Mouse (Mus musculus) heart, embryonic 12.5 days (tissue): ENCODE measurements at regions not wholly inside any gene's neighbourhood (a gene's known extent, or its start where the extent isn't known, plus 50 kb on each side); places are given as distances from the start of the nearest gene placed in this dataset.

Experiments
- ATAC-seq: fragments of 200-750 bp; cut with Nextera tagmentation; 2 replicates; pipeline ENCODE4 v1.8.0; 2017; ENCODE audit warnings: moderate TSS enrichment, moderate library complexity; ENCODE audit not compliant: insufficient number of reproducible peaks, low FRiP score
- H3K27ac ChIP-seq: fragments of 300-500 bp; sonication (generic); 2 replicates; pipeline ENCODE4 v1.5.1; 2016; ENCODE audit warnings: mild to moderate bottlenecking, moderate library complexity; ENCODE audit not compliant: poor library complexity, severe bottlenecking
- H3K27me3 ChIP-seq: fragments of 300-500 bp; sonication (generic); replicated peaks from 2 replicates; pipeline ENCODE4 v1.6.1; 2016; ENCODE audit warnings: mild to moderate bottlenecking, moderate library complexity
- H3K36me3 ChIP-seq: fragments of 300-500 bp; sonication (generic); 2 replicates; pipeline ENCODE4 v1.6.1; 2016; ENCODE audit warnings: mild to moderate bottlenecking, moderate library complexity
- H3K4me1 ChIP-seq: fragments of 300-500 bp; sonication (generic); replicated peaks from 2 replicates; pipeline ENCODE4 v1.6.1; 2016; ENCODE audit warnings: mild to moderate bottlenecking
- H3K4me2 ChIP-seq: fragments of 300-500 bp; sonication (generic); 2 replicates; pipeline ENCODE4 v1.6.1; 2016; ENCODE audit warnings: mild to moderate bottlenecking, moderate library complexity
- H3K4me3 ChIP-seq: fragments of 300-500 bp; sonication (generic); 2 replicates; pipeline ENCODE4 v1.5.1; 2016; ENCODE audit warnings: mild to moderate bottlenecking
- H3K9ac ChIP-seq: fragments of 300-500 bp; sonication (generic); 2 replicates; pipeline ENCODE4 v1.6.1; 2016; ENCODE audit warnings: mild to moderate bottlenecking, moderate library complexity
- H3K9me3 ChIP-seq: fragments of 300-500 bp; sonication (generic); replicated peaks from 2 replicates; pipeline ENCODE4 v1.6.1; 2016; ENCODE audit warnings: mild to moderate bottlenecking, moderate library complexity
- WGBS: fragments of 180-500 bp; shearing (Covaris S2); methylation state at CpG from one replicate; pipeline ENCODE4 v1.1.7; 2016; 5-methylcytosine and 5-hydroxymethylcytosine counted together

GRCm38 (mm10) chr14:25109691-25110090, 349.3 kb upstream of the Zmiz1 start:
- Histone ChIP-seq H3K9ac (no peak overlapping the region), H3K4me1 (peaks cover 33% of the 10 kb centered on the region), H3K4me2 (no peak overlapping the region), H3K27me3 (no peaks in the 10 kb centered on the region), H3K9me3 (no peaks in the 10 kb centered on the region), H3K36me3 (no peaks in the 10 kb centered on the region), H3K27ac (no peak overlapping the region), H3K4me3 (no peak overlapping the region)
- no peak for ATAC-seq
- 22% methylated on average over 1 of the region's 1 CpGs for WGBS

GRCm38 (mm10) chr14:25112832-25113231, 346.2 kb upstream of the Zmiz1 start:
- H3K4me1 ChIP-seq = peaks cover 29% of the 10 kb centered on the region
- H3K4me3 ChIP-seq = no peak overlapping the region
- H3K4me2 ChIP-seq = no peak overlapping the region
- no peak for ATAC-seq
- no peaks in the 10 kb centered on the region; the same call in 1 of the 2 replicates for H3K9me3 ChIP-seq
- no peak overlapping the region for H3K9ac ChIP-seq
- H3K27ac ChIP-seq = no peak overlapping the region
- 65% methylated on average over 10 of the region's 10 CpGs for WGBS
- H3K36me3 ChIP-seq = no peaks in the 10 kb centered on the region
- H3K27me3 ChIP-seq = no peaks in the 10 kb centered on the region

- peaks cover 25% of the 10 kb centered on the region for H3K4me1 ChIP-seq
- H3K27ac ChIP-seq = no peak overlapping the region
- no peak overlapping the region for H3K4me3 ChIP-seq
- 62% methylated on average over 2 of the region's 2 CpGs for WGBS
- no peak overlapping the region for H3K4me2 ChIP-seq
- no peaks in the 10 kb centered on the region; the same call in 1 of the 2 replicates for H3K9me3 ChIP-seq
- H3K9ac ChIP-seq = no peak overlapping the region
- no peaks in the 10 kb centered on the region for H3K27me3 ChIP-seq
- no peaks in the 10 kb centered on the region for H3K36me3 ChIP-seq
- no peak for ATAC-seq
Measured at GRCm38 (mm10) chr14:25113326-25113725, 345.7 kb upstream of the Zmiz1 start.

GRCm38 (mm10) chr14:25116424-25116823, 342.6 kb upstream of the Zmiz1 start:
- Histone ChIP-seq H3K27me3 (no peaks in the 10 kb centered on the region), H3K36me3 (no peaks in the 10 kb centered on the region), H3K4me1 (peaks cover 10% of the 10 kb centered on the region; the same call in 1 of the 2 replicates), H3K9ac (no peak overlapping the region), H3K4me3 (no peak overlapping the region), H3K9me3 (no peaks in the 10 kb centered on the region; the same call in 1 of the 2 replicates), H3K27ac (no peak overlapping the region), H3K4me2 (no peak overlapping the region)
- ATAC-seq = no peak
- 47% methylated on average over 4 of the region's 4 CpGs for WGBS

- no peak overlapping the region for H3K4me2 ChIP-seq
- 76% methylated on average over 4 of the region's 4 CpGs for WGBS
- peaks cover 4% of the 10 kb centered on the region; the same call in 1 of the 2 replicates for H3K4me1 ChIP-seq
- no peaks in the 10 kb centered on the region for H3K36me3 ChIP-seq
- no peak overlapping the region for H3K27ac ChIP-seq
- H3K9me3 ChIP-seq = no peaks in the 10 kb centered on the region; the same call in 1 of the 2 replicates
- H3K4me3 ChIP-seq = no peak overlapping the region
- H3K27me3 ChIP-seq = 0 out of 2 replicates have a peak, but pooled peaks cover 3% of the 10 kb centered on the region
- ATAC-seq = no peak
- no peak overlapping the region for H3K9ac ChIP-seq
Measured at GRCm38 (mm10) chr14:25119999-25120398, 339.0 kb upstream of the Zmiz1 start.

GRCm38 (mm10) chr14:25120506-25120905, 338.5 kb upstream of the Zmiz1 start:
- WGBS = 67% methylated on average over 8 of the region's 8 CpGs
- H3K27me3 ChIP-seq = 0 out of 2 replicates have a peak, but pooled peaks cover 3% of the 10 kb centered on the region
- no peaks in the 10 kb centered on the region for H3K36me3 ChIP-seq
- H3K9me3 ChIP-seq = no peaks in the 10 kb centered on the region; the same call in 1 of the 2 replicates
- no peak for ATAC-seq
- no peak overlapping the region for H3K9ac ChIP-seq
- peaks cover 4% of the 10 kb centered on the region; the same call in 1 of the 2 replicates for H3K4me1 ChIP-seq
- no peak overlapping the region for H3K27ac ChIP-seq
- no peak overlapping the region for H3K4me2 ChIP-seq
- H3K4me3 ChIP-seq = no peak overlapping the region

GRCm38 (mm10) chr14:25122971-25123535, 335.9 kb upstream of the Zmiz1 start:
- Histone ChIP-seq H3K9ac (no peak overlapping the region), H3K27me3 (0 out of 2 replicates have a peak, but pooled peaks cover 3% of the 10 kb centered on the region), H3K9me3 (no peaks in the 10 kb centered on the region), H3K4me2 (no peak overlapping the region), H3K27ac (no peak overlapping the region), H3K4me1 (no peaks in the 10 kb centered on the region; the same call in 1 of the 2 replicates), H3K4me3 (no peak overlapping the region), H3K36me3 (no peaks in the 10 kb centered on the region)
- no peak for ATAC-seq
- 76% methylated on average over 13 of the region's 13 CpGs for WGBS

- Histone ChIP-seq H3K27ac (no peak overlapping the region), H3K4me1 (no peaks in the 10 kb centered on the region; the same call in 1 of the 2 replicates), H3K9me3 (no peaks in the 10 kb centered on the region), H3K4me3 (no peak overlapping the region), H3K4me2 (no peak overlapping the region), H3K36me3 (no peaks in the 10 kb centered on the region), H3K27me3 (0 out of 2 replicates have a peak, but pooled peaks cover 3% of the 10 kb centered on the region), H3K9ac (no peak overlapping the region)
- WGBS = 62% methylated on average over 18 of the region's 18 CpGs
- ATAC-seq = no peak
Measured at GRCm38 (mm10) chr14:25123541-25124337, 335.2 kb upstream of the Zmiz1 start.

- WGBS = 59% methylated on average over 7 of the region's 7 CpGs
- Histone ChIP-seq H3K27ac (no peak overlapping the region), H3K4me1 (no peaks in the 10 kb centered on the region; the same call in 1 of the 2 replicates)
Measured at GRCm38 (mm10) chr14:25126544-25126943, 332.4 kb upstream of the Zmiz1 start.

GRCm38 (mm10) chr14:25127544-25128159, 331.3 kb upstream of the Zmiz1 start:
- H3K27me3 ChIP-seq = 0 out of 2 replicates have a peak, but pooled peaks cover 3% of the 10 kb centered on the region
- no peaks in the 10 kb centered on the region; the same call in 1 of the 2 replicates for H3K4me1 ChIP-seq
- WGBS = 55% methylated on average over 14 of the region's 14 CpGs

More at GRCm38 (mm10) chr14:25126544-25126943, 332.4 kb upstream of the Zmiz1 start:
- ATAC-seq = no peak
- H3K4me3 ChIP-seq = no peak overlapping the region
- H3K36me3 ChIP-seq = no peaks in the 10 kb centered on the region
- no peaks in the 10 kb centered on the region for H3K9me3 ChIP-seq
- no peak overlapping the region for H3K9ac ChIP-seq
- H3K4me2 ChIP-seq = no peak overlapping the region
- 0 out of 2 replicates have a peak, but pooled peaks cover 3% of the 10 kb centered on the region for H3K27me3 ChIP-seq

GRCm38 (mm10) chr14:25128160-25128547, 330.8 kb upstream of the Zmiz1 start:
- Histone ChIP-seq H3K27ac (no peak overlapping the region), H3K4me3 (no peak overlapping the region), H3K4me1 (no peaks in the 10 kb centered on the region; the same call in 1 of the 2 replicates), H3K4me2 (no peak overlapping the region), H3K9ac (no peak overlapping the region), H3K36me3 (no peaks in the 10 kb centered on the region), H3K9me3 (peaks cover 3% of the 10 kb centered on the region; the same call in 1 of the 2 replicates), H3K27me3 (0 out of 2 replicates have a peak, but pooled peaks cover 3% of the 10 kb centered on the region)
- ATAC-seq = no peak
- WGBS = 74% methylated on average over 6 of the region's 6 CpGs

More at GRCm38 (mm10) chr14:25127544-25128159, 331.3 kb upstream of the Zmiz1 start:
- H3K27ac ChIP-seq = no peak overlapping the region
- no peak overlapping the region for H3K9ac ChIP-seq
- no peak overlapping the region for H3K4me2 ChIP-seq
- H3K36me3 ChIP-seq = no peaks in the 10 kb centered on the region
- H3K4me3 ChIP-seq = no peak overlapping the region
- peaks cover 3% of the 10 kb centered on the region; the same call in 1 of the 2 replicates for H3K9me3 ChIP-seq
- no peak for ATAC-seq
